Mouse (Mus musculus): ENCODE measurements around the gene Stxbp4.

Stxbp4 gene

DNA sequence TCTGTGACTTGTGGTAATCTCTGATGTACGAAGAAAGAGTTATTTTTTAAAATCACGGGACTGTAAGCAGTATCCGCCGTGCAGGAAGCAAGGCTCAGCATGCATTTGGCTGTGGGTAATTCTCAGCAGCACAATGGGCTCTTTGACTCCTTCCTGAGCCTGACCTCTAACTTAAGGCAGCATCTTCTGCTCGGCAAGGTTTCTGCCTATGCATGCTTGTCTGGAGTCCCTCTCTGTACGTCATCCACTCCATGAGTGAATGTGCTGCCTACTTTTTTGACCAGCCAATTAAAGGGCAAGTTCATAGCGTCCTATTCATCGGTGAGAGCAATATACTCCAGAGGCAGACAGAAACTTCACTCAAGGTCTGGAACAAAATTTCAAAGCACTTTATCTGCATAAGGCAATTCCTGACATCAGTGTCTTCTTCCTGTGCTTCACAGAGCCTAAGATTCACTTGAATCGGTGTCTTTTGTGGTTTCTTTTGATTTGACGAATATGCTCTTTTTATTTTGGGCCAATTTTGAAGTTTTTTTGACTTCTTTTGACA is 173.8 kb downstream of the Stxbp4 start:
- no peak for DNase-seq (ENCODE audit: low read depth, low spot score)

DNA sequence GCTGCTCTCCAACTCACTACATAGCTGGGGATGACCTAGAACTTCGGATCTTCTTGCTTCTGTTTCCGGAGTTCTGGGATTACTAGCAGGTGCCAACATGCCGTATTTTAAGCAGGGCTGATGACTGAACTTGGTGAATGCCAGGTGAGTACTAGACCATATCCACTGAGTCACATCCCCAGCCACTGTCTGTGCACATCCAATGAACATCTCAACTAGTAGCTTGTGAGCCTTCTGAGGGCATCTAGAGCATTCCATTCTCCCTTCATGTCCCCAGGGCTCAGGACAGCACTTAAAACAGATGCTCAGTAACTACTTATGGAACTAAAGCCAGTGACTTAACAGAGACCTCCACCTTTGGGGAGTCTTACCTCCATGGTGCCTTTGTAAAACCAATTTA is 177.4 kb downstream of the Stxbp4 start:
- no peak for DNase-seq (ENCODE audit: low read depth, low spot score)

DNA sequence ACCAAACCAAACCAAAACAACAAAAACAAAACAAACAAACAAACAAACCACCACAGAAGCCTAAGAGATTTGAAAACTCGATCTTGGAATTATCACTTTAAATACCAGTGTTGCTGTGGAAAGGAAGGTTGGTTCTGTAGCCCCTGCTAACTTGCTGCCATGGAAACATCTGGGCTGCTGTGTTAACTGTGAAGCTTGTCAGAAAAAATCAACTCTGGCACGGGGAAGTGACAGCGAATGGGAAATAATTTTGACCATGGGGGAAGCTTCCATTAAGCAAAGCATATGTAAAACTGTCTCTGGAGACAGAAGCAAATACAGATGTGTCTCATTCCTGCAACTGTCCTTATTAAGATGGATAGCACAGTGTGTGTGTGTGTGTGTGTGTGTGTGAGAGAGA is 185.8 kb downstream of the Stxbp4 start:
- DNase-seq (ENCODE audit: low read depth, low spot score): no peak

DNA sequence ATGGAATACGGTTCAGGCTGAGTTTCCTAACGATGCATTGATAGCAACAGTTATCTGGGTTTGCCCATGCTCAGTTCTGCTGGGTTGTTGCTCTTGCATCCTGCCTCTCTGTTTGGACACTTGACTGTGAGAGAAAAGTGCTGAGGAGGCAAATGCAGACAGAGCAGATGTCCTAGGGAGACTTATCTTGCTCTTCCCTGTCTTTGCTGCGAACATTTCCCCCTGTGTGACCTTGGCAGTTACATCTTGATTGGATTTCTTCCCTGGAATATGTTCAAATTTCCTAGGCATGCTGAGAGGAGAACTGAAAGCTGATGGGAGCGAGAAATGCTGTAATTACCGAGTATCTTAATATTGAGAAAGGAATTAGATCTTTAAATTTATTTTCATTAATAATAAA is 186.4 kb downstream of the Stxbp4 start:
- no peak for DNase-seq (ENCODE audit: low read depth, low spot score)

DNA sequence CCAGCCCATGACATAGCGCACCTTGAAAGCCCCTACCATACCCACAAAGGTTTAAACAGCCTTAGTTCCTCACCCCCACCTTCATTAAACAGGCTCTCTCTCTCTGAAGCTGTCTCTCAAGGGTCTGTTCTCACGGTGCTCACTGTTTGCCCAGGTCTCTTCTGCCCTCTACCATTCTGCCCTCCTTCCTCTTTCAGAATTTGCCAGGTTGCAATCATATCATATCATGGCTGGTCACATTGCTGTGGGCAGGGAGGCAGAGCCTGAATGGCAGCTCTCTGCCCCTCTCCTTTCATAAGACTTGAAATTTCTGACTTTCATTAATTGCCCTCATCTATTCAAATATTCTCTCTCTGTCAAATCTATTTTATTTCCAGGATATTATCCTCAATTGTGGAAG is 195.4 kb downstream of the Stxbp4 start:
- DNase-seq (ENCODE audit: low read depth, low spot score): no peak

DNA sequence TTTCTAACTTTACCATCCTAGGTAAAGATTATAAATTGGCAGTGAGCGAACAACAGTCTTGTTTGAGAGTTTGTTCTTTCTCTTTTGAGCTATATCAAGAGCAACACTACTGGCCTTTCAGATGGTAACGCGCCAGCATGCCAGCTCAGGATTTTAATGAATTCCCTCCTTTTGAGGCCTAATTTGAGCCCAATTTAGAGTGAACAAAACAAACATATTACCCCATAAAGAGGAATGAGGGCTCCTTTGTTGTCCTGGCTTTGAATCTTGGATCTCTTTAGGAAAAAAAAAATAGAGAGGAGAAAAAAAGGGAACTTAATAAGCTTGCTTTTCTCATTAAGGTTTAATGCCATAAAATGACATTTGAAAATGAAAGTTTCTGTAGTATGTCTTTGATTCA is 197.0 kb downstream of the Stxbp4 start:
- no peak for DNase-seq (ENCODE audit: low read depth, low spot score)

DNA sequence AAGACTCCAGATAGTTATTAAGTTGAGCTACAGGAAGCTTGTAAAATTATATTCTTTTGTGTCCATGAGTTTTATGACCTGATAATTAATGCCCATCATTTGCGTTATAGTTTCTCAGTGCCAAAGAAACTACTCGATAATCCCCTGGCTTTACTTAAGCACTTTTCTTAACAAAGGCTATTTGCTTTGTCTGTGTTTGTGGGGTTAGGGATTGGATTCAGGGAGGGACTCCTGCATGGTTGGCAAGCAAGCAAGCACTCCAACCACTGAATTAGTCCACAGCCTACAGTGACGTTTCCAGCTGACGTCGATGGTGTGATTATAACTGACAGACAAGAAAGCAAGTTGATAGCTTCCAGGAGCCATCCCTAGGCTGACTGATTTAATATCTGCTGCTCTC is 199.1 kb downstream of the Stxbp4 start:
- no peak for DNase-seq (ENCODE audit: low read depth, low spot score)
